Mouse (Mus musculus) monocyte, adult 5-6 weeks (primary cell): ENCODE measurements at regions not wholly inside any gene's neighbourhood (a gene's known extent, or its start where the extent isn't known, plus 50 kb on each side); places are given as distances from the start of the nearest gene placed in this dataset.

Experiments used
- ATAC-seq: fragments of 153-309, 156-312 bp; replicated peaks from 2 replicates; pipeline ENCODE4 v1.8.0; 2017; ENCODE audit warnings: mild to moderate bottlenecking; ENCODE audit not compliant: low TSS enrichment, insufficient number of reproducible peaks, severe bottlenecking, poor library complexity, low FRiP score

- no peak for ATAC-seq
Measured at GRCm38 (mm10) chr11:110868319-110868718, 99.5 kb upstream of the Kcnj16 start.

- no peak for ATAC-seq
Measured at GRCm38 (mm10) chr11:110870133-110870532, 97.7 kb upstream of the Kcnj16 start.

- no peak for ATAC-seq
Measured at GRCm38 (mm10) chr11:110874626-110875025, 93.2 kb upstream of the Kcnj16 start.

- ATAC-seq = no peak
Measured at GRCm38 (mm10) chr11:110880971-110881370, 86.9 kb upstream of the Kcnj16 start.

GRCm38 (mm10) chr11:110889354-110890151 is 78.3 kb upstream of the Kcnj16 start:
- no peak for ATAC-seq

GRCm38 (mm10) chr11:110890411-110890810 is 77.4 kb upstream of the Kcnj16 start:
- no peak for ATAC-seq

GRCm38 (mm10) chr11:110902918-110903317 is 64.9 kb upstream of the Kcnj16 start:
- no peak for ATAC-seq
